Mouse (Mus musculus): Measurements from ENCODE around the gene Anapc16. TPM values are rescaled to one million over a fixed set of nuclear protein-coding genes. Genes with fewer than 3 reads are reported as not detected.
A peak's percentile ranks its signal among the peaks of the same experiment; 100 is the strongest.

Anapc16 gene
- polyA plus RNA-seq, 1 experiment from 2014 or later: 128 TPM

GRCm38 (mm10) chr10:59969821-59970449, 33.0 kb downstream of the Anapc16 start:
- no peaks in the 10 kb centered on the region for H3K36me3 ChIP-seq
- H3K27ac ChIP-seq: peak overlapping the region; percentile 96
- peak overlapping the region; percentile 91 for H3K9ac ChIP-seq
- no peaks in the 10 kb centered on the region for H3K9me3 ChIP-seq
- H3K4me2 ChIP-seq: peak overlapping the region; percentile 76
- WGBS: under 1% methylated on average over 25 of the region's 25 CpGs
- no peak for ATAC-seq (ENCODE audit: insufficient number of reproducible peaks, insufficient read depth, low FRiP score, low TSS enrichment, low read depth)
- H3K27me3 ChIP-seq: no peaks in the 10 kb centered on the region
- peaks cover 53% of the 10 kb centered on the region for H3K4me1 ChIP-seq
- H3K4me3 ChIP-seq: peak overlapping the region; percentile 56

DNA sequence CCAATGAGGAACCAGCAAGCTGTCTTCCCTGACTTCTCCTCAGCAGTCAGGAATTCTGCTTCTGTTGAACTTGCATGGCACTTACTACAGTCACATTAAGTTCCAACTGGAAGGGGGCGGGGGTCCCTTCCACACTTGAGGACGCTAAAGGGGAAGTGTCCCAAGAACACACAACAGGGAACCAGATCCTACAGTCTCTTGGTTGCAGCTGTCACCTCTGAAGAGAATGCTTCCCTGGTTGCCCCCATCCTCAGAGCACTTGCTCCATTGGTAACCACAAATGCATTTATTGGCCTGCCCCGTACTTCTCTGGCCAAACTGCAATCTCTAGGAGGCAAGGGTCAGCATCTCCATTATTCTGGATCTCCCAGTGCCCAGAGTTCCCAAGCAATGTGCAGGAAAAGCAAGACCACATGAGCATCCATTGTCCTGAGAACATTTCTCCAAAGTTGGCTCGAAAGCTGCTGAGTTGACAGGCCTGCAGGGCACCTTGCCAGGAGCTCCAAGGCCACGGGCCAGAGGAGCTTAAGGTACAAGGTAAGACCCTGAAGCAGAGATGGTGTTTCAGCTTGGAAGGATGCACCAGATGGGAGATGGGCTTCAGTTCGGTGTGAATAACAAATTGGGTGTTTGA, 35.5 kb downstream of the Anapc16 start:
- no peaks in the 10 kb centered on the region for H3K27me3 ChIP-seq
- no peaks in the 10 kb centered on the region for H3K36me3 ChIP-seq
- H3K9me3 ChIP-seq: no peaks in the 10 kb centered on the region
- peak overlapping the region; percentile 100; the same call in 1 of the 2 replicates for H3K27ac ChIP-seq
- ATAC-seq (ENCODE audit: insufficient number of reproducible peaks, insufficient read depth, low FRiP score, low TSS enrichment, low read depth): no peak
- H3K4me1 ChIP-seq: peaks cover 53% of the 10 kb centered on the region
- no peak overlapping the region for H3K9ac ChIP-seq
- H3K4me3 ChIP-seq: no peak overlapping the region
- no peak overlapping the region for H3K4me2 ChIP-seq
- 82% methylated on average over 6 of the region's 6 CpGs for WGBS

GRCm38 (mm10) chr10:59966743-59967142, 36.2 kb downstream of the Anapc16 start:
- no peak overlapping the region for H3K4me2 ChIP-seq
- H3K9me3 ChIP-seq: no peaks in the 10 kb centered on the region
- 89% methylated on average over 6 of the region's 6 CpGs for WGBS
- peak overlapping the region; percentile 100 for H3K27ac ChIP-seq
- no peak overlapping the region for H3K4me3 ChIP-seq
- no peak overlapping the region for H3K9ac ChIP-seq
- H3K36me3 ChIP-seq: no peaks in the 10 kb centered on the region
- no peaks in the 10 kb centered on the region for H3K27me3 ChIP-seq
- peaks cover 53% of the 10 kb centered on the region for H3K4me1 ChIP-seq
- no peak for ATAC-seq (ENCODE audit: insufficient number of reproducible peaks, insufficient read depth, low FRiP score, low TSS enrichment, low read depth)

DNA sequence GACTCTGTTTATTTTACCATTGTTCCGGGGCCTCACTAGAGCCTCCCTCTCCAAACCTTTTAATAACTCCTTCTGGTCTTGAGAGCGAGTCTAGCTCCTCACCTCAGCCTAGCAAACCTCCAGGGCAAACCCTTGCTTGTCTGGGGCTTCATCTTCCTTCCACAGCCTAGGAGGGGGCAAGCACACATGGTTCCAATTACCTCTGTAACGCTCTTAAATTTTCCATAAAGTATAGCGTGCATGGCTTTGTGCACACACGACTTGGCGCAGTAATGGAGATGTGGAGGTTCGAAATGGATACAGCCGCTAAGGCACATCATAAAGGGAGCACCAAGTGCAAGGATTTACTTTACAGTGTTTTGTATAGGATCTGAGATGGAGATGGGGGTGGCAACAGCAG, 37.1 kb downstream of the Anapc16 start:
- peak overlapping the region; percentile 50 for H3K4me2 ChIP-seq
- H3K4me3 ChIP-seq: 0 out of 2 replicates have a peak overlapping the region, but pooled peaks have one; percentile 12
- H3K36me3 ChIP-seq: no peaks in the 10 kb centered on the region
- whole genome bisulfite sequencing: 22% methylated on average over 8 of the region's 8 CpGs
- peaks cover 49% of the 10 kb centered on the region for H3K4me1 ChIP-seq
- H3K27ac ChIP-seq: peak overlapping the region; percentile 100
- ATAC-seq (ENCODE audit: insufficient number of reproducible peaks, insufficient read depth, low FRiP score, low TSS enrichment, low read depth): peak; percentile 54
- H3K9ac ChIP-seq: peak overlapping the region; percentile 60
- H3K9me3 ChIP-seq: no peaks in the 10 kb centered on the region
- H3K27me3 ChIP-seq: no peaks in the 10 kb centered on the region

- 20% methylated on average over 9 of the region's 9 CpGs for WGBS
- no peak for ATAC-seq (ENCODE audit: insufficient number of reproducible peaks, insufficient read depth, low FRiP score, low TSS enrichment, low read depth)
- H3K4me3 ChIP-seq: peak overlapping the region; percentile 12; the same call in 1 of the 2 replicates
Observed at GRCm38 (mm10) chr10:59965362-59965695, 37.6 kb downstream of the Anapc16 start.

GRCm38 (mm10) chr10:59964504-59965361, 38.2 kb downstream of the Anapc16 start:
- ATAC-seq (ENCODE audit: insufficient number of reproducible peaks, insufficient read depth, low FRiP score, low TSS enrichment, low read depth): peak; percentile 80
- peak overlapping the region; percentile 12; the same call in 1 of the 2 replicates for H3K4me3 ChIP-seq
- H3K9ac ChIP-seq: peak overlapping the region; percentile 60; the same call in 1 of the 2 replicates
- H3K4me1 ChIP-seq: peaks cover 39% of the 10 kb centered on the region
- no peaks in the 10 kb centered on the region for H3K36me3 ChIP-seq
- H3K27ac ChIP-seq: peak overlapping the region; percentile 100
- no peaks in the 10 kb centered on the region for H3K9me3 ChIP-seq
- 3% methylated on average over 19 of the region's 23 CpGs for WGBS
- no peaks in the 10 kb centered on the region for H3K27me3 ChIP-seq
- peak overlapping the region; percentile 50 for H3K4me2 ChIP-seq

More at GRCm38 (mm10) chr10:59965362-59965695, 37.6 kb downstream of the Anapc16 start:
- peak overlapping the region; percentile 100 for H3K27ac ChIP-seq
- no peaks in the 10 kb centered on the region for H3K27me3 ChIP-seq
- peaks cover 44% of the 10 kb centered on the region for H3K4me1 ChIP-seq
- H3K9ac ChIP-seq: peak overlapping the region; percentile 60
- no peaks in the 10 kb centered on the region for H3K36me3 ChIP-seq
- peak overlapping the region; percentile 50 for H3K4me2 ChIP-seq
- H3K9me3 ChIP-seq: no peaks in the 10 kb centered on the region

- H3K27ac ChIP-seq: peak overlapping the region; percentile 100
- no peaks in the 10 kb centered on the region for H3K9me3 ChIP-seq
- peaks cover 41% of the 10 kb centered on the region for H3K4me1 ChIP-seq
- H3K4me3 ChIP-seq: no peak overlapping the region
- 65% methylated on average over 2 of the region's 2 CpGs for WGBS
- no peaks in the 10 kb centered on the region for H3K36me3 ChIP-seq
- peak overlapping the region; percentile 2; the same call in 1 of the 2 replicates for H3K4me2 ChIP-seq
- H3K27me3 ChIP-seq: no peaks in the 10 kb centered on the region
- ATAC-seq (ENCODE audit: insufficient number of reproducible peaks, insufficient read depth, low FRiP score, low TSS enrichment, low read depth): no peak
- H3K9ac ChIP-seq: no peak overlapping the region
Observed at GRCm38 (mm10) chr10:59963609-59964008, 39.3 kb downstream of the Anapc16 start.

DNA sequence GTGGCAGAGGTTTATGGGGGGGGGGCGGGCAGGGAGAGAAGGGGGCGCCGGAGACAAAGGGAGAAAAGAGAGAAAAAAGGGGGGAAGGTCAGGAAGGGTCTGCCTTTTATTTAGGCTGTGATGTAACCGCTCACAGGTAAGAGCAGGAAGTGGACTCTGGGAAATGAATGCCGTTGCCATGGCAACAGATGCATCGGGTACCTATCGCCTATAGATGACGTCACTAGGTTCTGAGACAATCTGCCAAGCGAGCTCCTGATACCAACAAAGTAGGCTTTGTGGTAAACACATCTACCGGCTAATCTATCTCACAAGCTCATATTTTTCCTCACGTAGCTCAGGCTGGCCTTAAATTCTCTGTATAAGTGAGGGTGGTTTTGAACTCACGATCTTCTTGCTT, 43.4 kb downstream of the Anapc16 start:
- Histone ChIP-seq H3K4me2 (no peak overlapping the region), H3K27me3 (no peaks in the 10 kb centered on the region), H3K4me3 (no peak overlapping the region), H3K36me3 (no peaks in the 10 kb centered on the region), H3K4me1 (peaks cover 43% of the 10 kb centered on the region), H3K9ac (no peak overlapping the region), H3K27ac (no peak overlapping the region), H3K9me3 (no peaks in the 10 kb centered on the region)
- ATAC-seq (ENCODE audit: insufficient number of reproducible peaks, insufficient read depth, low FRiP score, low TSS enrichment, low read depth): no peak
- 74% methylated on average over 12 of the region's 12 CpGs for WGBS

- Histone ChIP-seq H3K4me2 (no peak overlapping the region), H3K27ac (peak overlapping the region; percentile 79), H3K9me3 (no peaks in the 10 kb centered on the region), H3K36me3 (no peaks in the 10 kb centered on the region), H3K4me3 (no peak overlapping the region), H3K9ac (peak overlapping the region; percentile 51; the same call in 1 of the 2 replicates), H3K4me1 (peaks cover 35% of the 10 kb centered on the region), H3K27me3 (no peaks in the 10 kb centered on the region)
- WGBS: 43% methylated on average over 5 of the region's 5 CpGs
- no peak for ATAC-seq (ENCODE audit: insufficient number of reproducible peaks, insufficient read depth, low FRiP score, low TSS enrichment, low read depth)
Observed at GRCm38 (mm10) chr10:59958458-59958857, 44.5 kb downstream of the Anapc16 start.

DNA sequence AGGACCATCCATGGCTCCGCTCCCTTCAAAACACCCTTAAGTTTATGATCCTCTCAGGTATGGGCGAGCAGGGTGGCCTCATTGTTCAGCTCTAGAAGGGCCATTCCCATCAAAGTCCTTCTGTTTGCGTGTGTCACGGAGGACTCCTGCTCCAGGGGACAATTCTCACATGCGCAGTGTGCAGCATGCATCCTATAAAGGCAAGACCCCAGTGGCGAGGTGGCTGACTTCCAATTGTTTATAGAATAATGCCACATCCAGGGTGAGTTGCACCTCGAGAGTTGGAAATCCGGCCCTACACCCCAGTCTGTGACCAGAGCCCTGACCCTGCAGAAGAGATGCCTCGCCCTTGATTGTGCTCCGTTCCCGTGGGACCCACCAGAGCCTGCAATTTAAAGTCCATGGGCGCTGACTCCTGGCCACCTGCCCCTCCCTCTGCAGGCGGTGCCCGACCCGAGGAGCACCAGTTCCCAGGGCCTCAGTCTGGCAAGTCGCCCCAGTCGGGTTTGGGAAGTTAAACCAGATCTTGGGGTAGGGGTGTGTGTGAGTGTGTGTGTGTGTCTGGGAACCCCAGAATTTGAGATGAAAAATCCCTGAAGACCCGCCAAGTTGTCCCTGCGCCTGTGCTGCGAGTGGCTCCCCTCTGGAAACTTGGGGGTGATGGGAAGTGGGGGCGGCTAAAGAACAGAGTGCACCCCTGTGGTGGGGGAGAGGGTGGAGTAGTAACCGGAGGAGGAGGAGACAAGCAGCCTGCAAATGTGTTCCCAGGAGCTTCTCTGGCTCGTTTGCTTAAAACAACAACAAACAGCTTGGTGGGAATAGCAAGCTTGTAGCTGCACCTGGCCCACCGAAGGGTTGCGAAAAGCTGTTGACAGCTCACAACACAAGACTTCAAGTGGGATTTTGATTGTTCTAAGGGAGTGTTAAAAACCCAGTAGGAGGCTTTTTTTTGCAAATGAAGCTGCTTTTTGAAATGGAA, 45.5 kb downstream of the Anapc16 start:
- WGBS: 19% methylated on average over 25 of the region's 25 CpGs
- H3K4me3 ChIP-seq: no peak overlapping the region; the same call in 1 of the 2 replicates
- no peak for ATAC-seq (ENCODE audit: insufficient number of reproducible peaks, insufficient read depth, low FRiP score, low TSS enrichment, low read depth)

More for the DNA sequence above, 45.5 kb downstream of the Anapc16 start:
- Histone ChIP-seq H3K27ac (peak overlapping the region; percentile 79), H3K4me2 (peak overlapping the region; percentile 47), H3K36me3 (no peaks in the 10 kb centered on the region), H3K9ac (peak overlapping the region; percentile 51), H3K27me3 (no peaks in the 10 kb centered on the region), H3K9me3 (no peaks in the 10 kb centered on the region), H3K4me1 (peaks cover 39% of the 10 kb centered on the region)

Measured in embryonic facial prominence, embryonic 13.5 days (tissue).